8 mouse cellular contexts compared by ENCODE assay signal in genomic region chr5:34761934-34762611, GRCm38 (mm10). TPM values are rescaled to one million over a fixed set of nuclear protein-coding genes. Genes with fewer than 3 reads are reported as not detected.
DNase-seq lines count a peak whose midpoint lies in the region; ATAC-seq lines count a peak whose summit lies in the region.

No protein-coding gene starts in this region.

- ATAC-seq in hindbrain, embryonic 13.5 days (ENCODE audit: low FRiP score): peak; percentile 74

- DNase-seq in layer of hippocampus, adult 11-12 months (ENCODE audit: low spot score): peak; percentile 29
- no peak for DNase-seq in layer of hippocampus, adult 9-10 months (ENCODE audit: low spot score)
- peak; percentile 41 for DNase-seq in cerebellum, adult 8-10 months
- peak; percentile 44 to 62 for DNase-seq in frontal cortex, adult 2 months (ENCODE audit: extremely low spot score in 1 of 2, low spot score in 1 of 2)
- peak; percentile 29 for DNase-seq in left cerebral cortex, adult 11 months (ENCODE audit: low spot score)
- peak; percentile 21 for DNase-seq in lung, postnatal 14 days
- DNase-seq in right cerebral cortex, postnatal 4 days: peak; percentile 22

- peaks cover 25% of the 10 kb centered on the region for H3K4me1 ChIP-seq in hindbrain, embryonic 13.5 days (replicated peaks)

- H3K4me3 ChIP-seq in hindbrain, embryonic 13.5 days: peak overlapping the region; percentile 99

- peak overlapping the region; percentile 86 for H3K4me2 ChIP-seq in hindbrain, embryonic 13.5 days

- H3K27me3 ChIP-seq in hindbrain, embryonic 13.5 days: no peaks in the 10 kb centered on the region

- H3K9ac ChIP-seq in hindbrain, embryonic 13.5 days: peak overlapping the region; percentile 97

- H3K9me3 ChIP-seq in hindbrain, embryonic 13.5 days: no peaks in the 10 kb centered on the region

- peak overlapping the region; percentile 96 for H3K27ac ChIP-seq in hindbrain, embryonic 13.5 days

- WGBS in hindbrain, embryonic 13.5 days: under 1% methylated on average over 45 of the region's 54 CpGs

- no peaks in the 10 kb centered on the region for H3K36me3 ChIP-seq in hindbrain, embryonic 13.5 days

RNA-seq across cellular contexts. Expression of gene Htt, which starts 0.5 kb away (rescaled TPM):
- polyA plus RNA-seq in frontal cortex, adult 2 months (2012; rRNA removed): 35.7 and 44.8 TPM in 2 replicates
- polyA plus RNA-seq in hindbrain, embryonic 13.5 days (2015; fragmentation: Nextera tagmentation; extraction: Ambion mirVana): 13.1 and 15.6 TPM in 2 replicates
